Mouse (Mus musculus): ENCODE results near the gene Trpm1. TPM values are rescaled to one million over a fixed set of nuclear protein-coding genes. Genes with fewer than 3 reads are reported as not detected.
"Not testable (repeated sequence)": the region's sequence is repeated elsewhere in the genome, so short reads cannot be mapped to it uniquely, and the experiment has no call there.

The Trpm1 gene
- 0.31 TPM in 1 of 2 replicates, not detected in the other for polyA plus RNA-seq (2014; fragmentation: Nextera tagmentation; extraction: Ambion mirVana)

DNA sequence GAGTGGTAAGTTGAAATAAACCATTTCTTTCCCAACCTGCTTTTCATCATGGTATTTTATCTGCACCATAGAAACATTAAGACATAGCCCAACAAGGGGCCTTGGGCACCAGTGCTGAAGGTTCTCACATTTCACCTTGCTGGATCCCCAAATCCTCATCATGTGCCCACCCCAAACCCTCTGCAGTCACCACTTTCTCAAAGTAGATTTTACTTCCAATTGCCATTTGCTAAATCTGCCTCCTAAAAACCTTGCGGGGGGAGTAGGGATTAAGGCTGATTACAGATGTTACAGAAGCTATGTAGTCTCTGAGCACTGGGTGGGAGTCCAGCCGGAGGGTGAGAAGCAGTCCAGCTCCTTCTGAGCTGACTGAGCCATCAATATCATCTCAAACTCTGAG lies at the start of gene Trpm1:
Gene Trpm1, plus strand, starts transcription at position 301 of the 400 bp plus-strand sequence.
- Histone ChIP-seq H3K4me1 (ENCODE audit: control insufficient read depth, insufficient read depth, low read length) (peaks cover 5% of the 10 kb centered on the region; the same call in 1 of the 2 replicates), H3K9me3 (replicated peaks; ENCODE audit: control insufficient read depth, low read length) (no peaks in the 10 kb centered on the region), H3K36me3 (ENCODE audit: control insufficient read depth, insufficient read depth, low read length) (no peaks in the 10 kb centered on the region), H3K4me2 (no peak within 1 kb of the TSS), H3K27ac (ENCODE audit: low read depth, low read length) (no peak within 1 kb of the TSS), H3K9ac (ENCODE audit: low read depth, low read length) (no peak within 1 kb of the TSS), H3K4me3 (ENCODE audit: low read depth, low read length) (no peak within 1 kb of the TSS), H3K27me3 (ENCODE audit: control insufficient read depth, insufficient read depth, low read length) (no peaks in the 10 kb centered on the region)
- WGBS (ENCODE audit: insufficient replicate concordance): 82% methylated on average over 2 of the region's 2 CpGs
- no peak for ATAC-seq (replicated peaks; ENCODE audit: insufficient number of reproducible peaks, low FRiP score, low TSS enrichment)

DNA sequence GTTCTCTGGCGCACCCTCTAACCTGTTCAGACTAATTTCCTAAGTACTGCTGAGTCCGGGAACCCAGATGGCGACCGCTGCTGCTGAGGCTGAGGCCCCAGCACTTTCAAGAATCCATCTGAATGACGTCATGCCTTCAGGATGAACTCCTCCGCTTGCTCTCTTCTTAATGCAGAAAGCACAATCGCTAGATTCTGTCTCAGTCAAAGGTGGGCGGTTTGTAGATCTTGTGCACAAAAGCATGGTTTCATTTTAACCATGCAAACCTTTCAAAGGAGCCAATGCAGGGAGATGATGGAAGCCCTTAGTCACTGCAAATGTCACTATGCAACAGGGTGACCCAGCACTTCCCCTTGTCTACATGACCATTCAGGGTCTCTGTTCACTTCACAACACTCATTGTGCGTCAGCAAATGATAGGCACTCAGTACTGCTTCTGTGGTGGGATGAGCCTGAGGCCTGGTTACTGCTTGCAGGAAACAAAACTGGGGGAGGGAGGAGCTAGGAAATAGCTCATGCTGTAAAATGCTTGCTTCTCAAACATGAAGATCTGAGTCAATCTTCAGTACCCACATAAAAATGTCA lies 31.4 kb upstream of the Trpm1 start:
- H3K36me3 ChIP-seq (ENCODE audit: control insufficient read depth, insufficient read depth, low read length): no peaks in the 10 kb centered on the region
- H3K4me3 ChIP-seq (ENCODE audit: low read depth, low read length): no peak overlapping the region
- no peak overlapping the region for H3K9ac ChIP-seq (ENCODE audit: low read depth, low read length)
- H3K4me2 ChIP-seq: no peak overlapping the region
- no peaks in the 10 kb centered on the region for H3K4me1 ChIP-seq (ENCODE audit: control insufficient read depth, insufficient read depth, low read length)
- H3K27me3 ChIP-seq (ENCODE audit: control insufficient read depth, insufficient read depth, low read length): no peaks in the 10 kb centered on the region
- no peaks in the 10 kb centered on the region for H3K9me3 ChIP-seq (replicated peaks; ENCODE audit: control insufficient read depth, low read length)
- 83% methylated on average over 9 of the region's 9 CpGs for WGBS (ENCODE audit: insufficient replicate concordance)
- ATAC-seq (replicated peaks; ENCODE audit: insufficient number of reproducible peaks, low FRiP score, low TSS enrichment): no peak
- H3K27ac ChIP-seq (ENCODE audit: low read depth, low read length): no peak overlapping the region

DNA sequence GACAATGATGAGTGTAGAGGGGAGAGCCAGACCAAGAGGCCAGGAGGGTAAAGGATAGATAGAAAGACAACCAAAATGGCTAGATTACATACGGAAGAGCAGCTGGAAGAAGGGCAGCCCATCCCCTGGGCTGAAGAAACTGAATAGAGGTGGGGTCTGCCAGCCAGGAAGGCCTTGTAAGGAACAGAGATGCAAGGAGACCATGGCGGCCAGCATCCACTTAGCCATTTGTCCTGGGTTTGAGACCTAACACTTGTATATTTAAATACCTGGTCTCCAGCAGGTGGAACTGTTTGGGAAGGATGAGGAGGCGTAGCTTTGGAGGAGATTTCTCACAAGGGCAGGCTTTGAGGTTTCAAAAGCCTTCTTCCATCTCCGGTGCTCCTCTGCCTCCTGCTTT lies 29.9 kb upstream of the Trpm1 start:
- no peaks in the 10 kb centered on the region for H3K27me3 ChIP-seq (ENCODE audit: control insufficient read depth, insufficient read depth, low read length)
- H3K36me3 ChIP-seq (ENCODE audit: control insufficient read depth, insufficient read depth, low read length): no peaks in the 10 kb centered on the region
- WGBS (ENCODE audit: insufficient replicate concordance): 74% methylated on average over 4 of the region's 4 CpGs
- ATAC-seq (replicated peaks; ENCODE audit: insufficient number of reproducible peaks, low FRiP score, low TSS enrichment): no peak
- H3K27ac ChIP-seq (ENCODE audit: low read depth, low read length): no peak overlapping the region
- no peak overlapping the region for H3K9ac ChIP-seq (ENCODE audit: low read depth, low read length)
- H3K4me1 ChIP-seq (ENCODE audit: control insufficient read depth, insufficient read depth, low read length): no peaks in the 10 kb centered on the region
- H3K4me2 ChIP-seq: no peak overlapping the region
- H3K9me3 ChIP-seq (replicated peaks; ENCODE audit: control insufficient read depth, low read length): no peaks in the 10 kb centered on the region
- no peak overlapping the region for H3K4me3 ChIP-seq (ENCODE audit: low read depth, low read length)

- H3K36me3 ChIP-seq (ENCODE audit: control insufficient read depth, insufficient read depth, low read length); H3K9me3 ChIP-seq (replicated peaks; ENCODE audit: control insufficient read depth, low read length); H3K4me3 ChIP-seq (ENCODE audit: low read depth, low read length); ATAC-seq (replicated peaks; ENCODE audit: insufficient number of reproducible peaks, low FRiP score, low TSS enrichment); H3K9ac ChIP-seq (ENCODE audit: low read depth, low read length); H3K4me2 ChIP-seq; H3K27ac ChIP-seq (ENCODE audit: low read depth, low read length); H3K4me1 ChIP-seq (ENCODE audit: control insufficient read depth, insufficient read depth, low read length); H3K27me3 ChIP-seq (ENCODE audit: control insufficient read depth, insufficient read depth, low read length): not testable (repeated sequence)
- WGBS (ENCODE audit: insufficient replicate concordance): 91% methylated on average over 8 of the region's 9 CpGs
Measured at GRCm38 (mm10) chr7:64125994-64126393, 27.6 kb upstream of the Trpm1 start.

GRCm38 (mm10) chr7:64139866-64140265 lies 13.8 kb upstream of the Trpm1 start:
- Histone ChIP-seq H3K4me2 (no peak overlapping the region), H3K9ac (ENCODE audit: low read depth, low read length) (no peak overlapping the region), H3K9me3 (replicated peaks; ENCODE audit: control insufficient read depth, low read length) (no peaks in the 10 kb centered on the region), H3K4me3 (ENCODE audit: low read depth, low read length) (no peak overlapping the region), H3K27me3 (ENCODE audit: control insufficient read depth, insufficient read depth, low read length) (no peaks in the 10 kb centered on the region), H3K36me3 (ENCODE audit: control insufficient read depth, insufficient read depth, low read length) (no peaks in the 10 kb centered on the region), H3K27ac (ENCODE audit: low read depth, low read length) (no peak overlapping the region), H3K4me1 (ENCODE audit: control insufficient read depth, insufficient read depth, low read length) (no peaks in the 10 kb centered on the region)
- ATAC-seq (replicated peaks; ENCODE audit: insufficient number of reproducible peaks, low FRiP score, low TSS enrichment): no peak
- WGBS (ENCODE audit: insufficient replicate concordance): 70% methylated on average over 2 of the region's 2 CpGs

GRCm38 (mm10) chr7:64141301-64142032 lies 12.2 kb upstream of the Trpm1 start:
- Histone ChIP-seq H3K9ac (ENCODE audit: low read depth, low read length) (no peak overlapping the region), H3K27me3 (ENCODE audit: control insufficient read depth, insufficient read depth, low read length) (no peaks in the 10 kb centered on the region), H3K4me2 (no peak overlapping the region), H3K36me3 (ENCODE audit: control insufficient read depth, insufficient read depth, low read length) (no peaks in the 10 kb centered on the region), H3K9me3 (replicated peaks; ENCODE audit: control insufficient read depth, low read length) (no peaks in the 10 kb centered on the region), H3K4me3 (ENCODE audit: low read depth, low read length) (no peak overlapping the region), H3K4me1 (ENCODE audit: control insufficient read depth, insufficient read depth, low read length) (no peaks in the 10 kb centered on the region), H3K27ac (ENCODE audit: low read depth, low read length) (no peak overlapping the region)
- 89% methylated on average over 19 of the region's 19 CpGs for WGBS (ENCODE audit: insufficient replicate concordance)
- no peak for ATAC-seq (replicated peaks; ENCODE audit: insufficient number of reproducible peaks, low FRiP score, low TSS enrichment)

- no peaks in the 10 kb centered on the region for H3K9me3 ChIP-seq (replicated peaks; ENCODE audit: control insufficient read depth, low read length)
- no peak for ATAC-seq (replicated peaks; ENCODE audit: insufficient number of reproducible peaks, low FRiP score, low TSS enrichment)
- no peak overlapping the region for H3K9ac ChIP-seq (ENCODE audit: low read depth, low read length)
- no peak overlapping the region for H3K4me2 ChIP-seq
- H3K27ac ChIP-seq (ENCODE audit: low read depth, low read length): no peak overlapping the region
- no peak overlapping the region for H3K4me3 ChIP-seq (ENCODE audit: low read depth, low read length)
- 64% methylated on average over 2 of the region's 2 CpGs for WGBS (ENCODE audit: insufficient replicate concordance)
- no peaks in the 10 kb centered on the region for H3K27me3 ChIP-seq (ENCODE audit: control insufficient read depth, insufficient read depth, low read length)
- no peaks in the 10 kb centered on the region for H3K4me1 ChIP-seq (ENCODE audit: control insufficient read depth, insufficient read depth, low read length)
- H3K36me3 ChIP-seq (ENCODE audit: control insufficient read depth, insufficient read depth, low read length): no peaks in the 10 kb centered on the region
Measured at GRCm38 (mm10) chr7:64149337-64149736, 4.3 kb upstream of the Trpm1 start.

DNA sequence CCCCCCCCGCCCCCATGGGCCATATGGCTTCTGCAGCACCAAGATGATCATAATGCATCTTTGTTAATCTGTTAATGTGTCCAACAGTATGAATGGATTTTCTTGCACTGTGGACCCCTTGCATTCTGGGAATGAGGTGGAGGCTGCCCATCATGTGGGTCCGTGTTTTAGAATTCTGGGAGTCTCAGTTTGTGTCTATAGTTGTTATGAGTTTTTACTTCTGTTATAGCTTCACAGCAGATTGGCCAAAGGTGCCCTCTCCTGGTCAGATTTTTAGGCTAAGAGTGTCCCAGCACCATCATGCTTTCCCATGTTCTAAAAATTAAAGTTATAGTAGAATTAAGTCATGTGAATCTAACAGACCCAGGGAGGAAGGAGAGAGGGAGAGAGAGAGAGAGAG lies 3.9 kb upstream of the Trpm1 start:
- no peak overlapping the region for H3K4me3 ChIP-seq (ENCODE audit: low read depth, low read length)

More for the DNA sequence above, 3.9 kb upstream of the Trpm1 start:
- Histone ChIP-seq H3K27ac (ENCODE audit: low read depth, low read length) (no peak overlapping the region), H3K9me3 (replicated peaks; ENCODE audit: control insufficient read depth, low read length) (no peaks in the 10 kb centered on the region), H3K36me3 (ENCODE audit: control insufficient read depth, insufficient read depth, low read length) (no peaks in the 10 kb centered on the region), H3K4me1 (ENCODE audit: control insufficient read depth, insufficient read depth, low read length) (no peaks in the 10 kb centered on the region), H3K9ac (ENCODE audit: low read depth, low read length) (no peak overlapping the region), H3K27me3 (ENCODE audit: control insufficient read depth, insufficient read depth, low read length) (no peaks in the 10 kb centered on the region), H3K4me2 (no peak overlapping the region)
- no peak for ATAC-seq (replicated peaks; ENCODE audit: insufficient number of reproducible peaks, low FRiP score, low TSS enrichment)
- 38% methylated on average over 2 of the region's 2 CpGs for WGBS (ENCODE audit: insufficient replicate concordance)

Data from heart, embryonic 11.5 days (tissue).